Mouse (Mus musculus) cerebral cortex, adult 2 months (tissue): ENCODE measurements around the gene Nxpe4.

Experiments used
- WGBS: fragments of 180-500 bp; shearing (Covaris S2); methylation state at CpG from one replicate; pipeline ENCODE4 v1.1.7; 2018; 5-methylcytosine and 5-hydroxymethylcytosine counted together

Nxpe4 gene

DNA sequence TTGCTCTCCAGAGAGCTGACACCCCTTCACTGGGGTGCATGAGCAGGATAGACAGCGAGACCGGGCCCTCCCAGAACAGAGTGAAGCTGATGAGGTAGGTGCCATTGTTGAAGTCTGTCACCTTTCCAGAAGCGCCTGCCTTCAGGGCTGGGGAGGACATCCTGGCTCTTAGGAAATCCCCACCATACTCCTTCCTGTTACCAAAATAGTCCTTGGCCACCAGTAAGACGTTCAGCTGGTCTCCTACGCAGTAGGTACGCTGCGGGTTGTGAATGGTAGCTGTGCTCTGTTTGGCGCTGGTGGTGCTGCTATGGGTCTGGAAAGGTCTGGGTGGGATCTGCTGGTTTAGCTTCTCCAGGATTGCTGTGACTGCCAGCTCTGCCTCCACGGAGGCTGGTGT is 164.5 kb downstream of the Nxpe4 start:
- WGBS = 80% methylated on average over 9 of the region's 9 CpGs

DNA sequence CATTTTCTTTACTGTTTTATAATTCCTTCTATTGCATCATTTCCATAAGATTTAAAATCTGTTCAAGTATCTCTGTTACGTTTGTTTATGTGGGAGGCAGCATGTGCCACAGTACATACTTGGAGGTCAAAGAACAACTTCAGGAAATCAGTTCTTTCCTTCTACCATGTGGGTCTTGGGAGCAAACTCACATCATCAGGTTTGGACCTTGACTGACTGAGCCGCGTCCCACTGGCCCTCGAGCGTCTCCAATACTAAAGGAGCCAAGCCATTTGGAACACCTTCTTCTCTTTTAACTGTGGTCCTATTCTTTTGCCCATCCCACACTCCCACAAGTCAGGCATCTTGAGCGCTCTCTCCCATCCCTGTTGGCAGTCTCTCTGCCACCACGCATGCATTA is 167.8 kb downstream of the Nxpe4 start:
- WGBS = 88% methylated on average over 7 of the region's 7 CpGs

DNA sequence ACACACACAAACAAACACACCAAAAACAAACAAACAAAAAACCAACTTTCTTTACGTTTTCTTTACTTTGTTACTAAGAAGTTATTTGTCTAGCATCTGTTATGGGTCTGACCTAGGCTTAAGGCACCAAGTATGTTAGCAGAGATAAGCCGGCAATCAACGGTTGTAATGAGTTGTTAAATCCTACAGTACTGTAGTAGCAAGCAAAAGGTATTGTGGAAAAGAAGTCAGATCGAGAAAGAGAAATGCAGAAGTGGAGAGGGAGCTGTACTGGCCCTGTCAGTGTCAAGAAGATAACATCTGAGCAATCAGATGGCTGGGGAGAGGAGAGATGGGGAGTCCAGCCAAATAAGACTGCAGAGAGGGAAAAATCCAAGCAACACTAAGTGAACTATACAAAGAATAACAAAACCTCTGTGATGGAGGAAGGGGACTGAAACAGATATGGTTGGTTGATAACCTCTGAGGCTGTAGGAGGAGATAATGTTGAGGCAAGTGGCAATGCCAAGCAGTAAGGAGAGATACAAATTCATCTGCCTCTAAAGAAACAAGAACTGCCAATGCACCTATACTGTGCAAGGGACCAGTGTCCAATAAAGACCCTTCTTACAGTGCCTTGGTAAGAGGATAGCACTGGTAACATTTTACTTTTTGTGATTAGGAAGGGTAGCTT is 177.1 kb downstream of the Nxpe4 start:
- WGBS = 78% methylated on average over 4 of the region's 4 CpGs

DNA sequence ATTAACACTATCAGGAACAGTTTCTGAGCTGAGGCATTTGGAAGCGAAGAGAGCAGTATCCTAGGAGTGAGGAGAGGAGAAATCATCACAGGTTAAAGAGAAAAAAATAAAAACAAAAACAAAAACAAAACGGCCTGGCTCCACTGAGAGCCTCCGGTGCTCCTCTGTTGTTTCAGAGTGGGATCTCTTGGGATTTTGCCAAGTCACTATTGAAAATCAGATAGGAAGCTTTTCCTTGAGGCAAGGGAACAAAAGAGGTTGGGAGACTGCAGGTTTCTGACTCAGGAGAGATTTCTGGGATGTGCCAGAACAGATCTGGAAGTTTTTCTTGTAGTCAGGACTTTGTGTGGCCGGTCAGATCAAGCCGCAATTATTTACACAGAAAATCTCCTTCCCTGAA is 177.7 kb downstream of the Nxpe4 start:
- WGBS = 55% methylated on average over 5 of the region's 5 CpGs

DNA sequence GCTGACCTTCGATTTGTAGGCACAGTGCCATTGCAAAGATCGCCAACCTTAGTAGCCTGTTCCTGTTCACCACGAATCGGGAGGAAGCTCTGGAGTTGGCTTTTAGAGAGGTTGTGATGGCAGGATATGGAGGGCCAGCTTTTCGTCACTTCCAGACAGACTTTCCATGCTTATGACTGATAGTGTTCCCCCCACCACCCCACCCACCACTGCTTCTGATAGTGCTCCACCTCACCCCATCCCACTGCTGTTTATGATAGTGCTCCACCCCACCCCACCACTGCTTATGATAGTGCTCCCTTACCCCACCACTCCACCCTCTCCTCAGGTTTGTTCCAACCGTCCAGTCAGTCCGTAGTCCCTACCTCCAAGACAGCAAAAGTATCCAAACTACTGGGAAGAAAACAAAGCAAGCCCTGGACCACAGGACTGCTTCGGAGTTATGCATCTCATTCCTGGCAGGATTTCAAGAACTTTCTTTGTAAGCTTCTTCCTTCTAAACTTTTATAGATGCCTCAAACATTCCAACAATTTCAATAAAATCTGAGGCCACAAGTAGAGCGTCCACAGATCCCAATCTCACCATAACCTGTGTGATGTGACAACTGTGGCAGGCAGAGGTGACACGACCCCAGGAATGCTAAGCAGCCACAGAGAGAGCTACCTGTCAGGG is 179.0 kb downstream of the Nxpe4 start:
- 79% methylated on average over 10 of the region's 10 CpGs for WGBS

DNA sequence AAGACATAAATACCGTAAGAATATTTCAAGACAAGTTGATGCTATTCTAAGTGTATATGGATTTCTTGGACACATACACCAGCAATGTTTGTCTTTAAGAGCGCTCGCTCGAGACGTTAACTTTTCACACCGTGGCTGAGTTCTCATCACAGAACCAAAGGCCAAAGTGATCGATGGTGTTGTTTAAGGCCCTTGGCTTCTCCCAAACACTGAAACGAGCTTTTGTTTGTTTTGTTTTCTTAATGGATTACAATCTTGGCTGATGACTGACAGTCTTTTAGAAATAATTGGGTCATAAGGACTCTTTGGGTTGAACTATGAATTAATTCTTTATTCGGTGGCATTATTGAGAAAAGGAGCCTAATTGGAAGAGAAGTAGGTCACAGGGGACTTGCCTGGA is 183.6 kb downstream of the Nxpe4 start:
- WGBS = 58% methylated on average over 9 of the region's 9 CpGs

DNA sequence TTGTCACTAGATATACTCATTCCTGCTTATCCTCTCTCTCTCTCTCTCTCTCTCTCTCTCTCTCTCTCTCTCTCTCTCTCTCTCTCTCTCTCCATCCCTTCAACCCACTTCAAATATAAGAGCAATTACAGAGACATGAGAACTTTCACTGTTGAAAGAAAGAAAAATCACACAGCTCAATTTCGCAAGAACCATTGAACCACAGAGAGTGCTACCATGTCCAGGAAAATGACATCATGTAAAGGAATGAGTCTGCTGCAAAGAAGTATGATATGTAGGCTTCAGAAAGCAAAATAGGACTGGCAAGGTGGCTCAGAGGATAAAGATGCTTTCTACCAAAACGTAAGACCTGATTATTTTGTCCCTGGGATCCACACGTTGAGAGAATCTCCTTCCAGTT is 184.0 kb downstream of the Nxpe4 start:
- 90% methylated on average over 3 of the region's 3 CpGs for WGBS

DNA sequence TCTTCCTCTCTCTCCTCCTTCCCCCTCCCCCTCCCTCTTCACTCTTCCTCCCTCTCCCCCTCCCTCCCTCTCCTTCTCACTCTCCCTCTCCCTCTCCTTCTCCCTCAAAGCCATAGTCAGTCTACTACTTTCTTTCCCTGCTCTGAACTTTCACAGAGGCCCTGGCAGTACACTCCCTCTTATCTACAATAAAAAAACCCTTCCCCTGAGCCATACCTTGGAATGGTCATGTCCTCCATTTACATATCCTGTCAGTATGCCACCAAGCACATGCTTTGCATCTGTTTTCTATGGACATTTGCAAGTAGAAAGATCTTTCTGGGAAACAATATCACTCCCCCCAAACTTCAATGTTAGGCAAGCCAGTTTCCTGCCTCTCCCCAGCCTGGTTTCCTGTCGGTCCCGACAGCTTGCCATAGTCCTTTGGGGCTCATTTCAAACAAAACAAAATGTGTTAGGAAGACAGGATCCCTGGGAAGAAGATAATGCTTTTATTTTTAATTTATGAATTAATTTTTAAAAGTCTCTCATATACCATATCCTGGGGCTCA is 191.4 kb downstream of the Nxpe4 start, which contains the start of gene Nxpe2:
Nxpe2 (minus strand) TSS at position 307 of the 551 bp plus-strand sequence.
- WGBS = 66% methylated on average over 2 of the region's 2 CpGs

DNA sequence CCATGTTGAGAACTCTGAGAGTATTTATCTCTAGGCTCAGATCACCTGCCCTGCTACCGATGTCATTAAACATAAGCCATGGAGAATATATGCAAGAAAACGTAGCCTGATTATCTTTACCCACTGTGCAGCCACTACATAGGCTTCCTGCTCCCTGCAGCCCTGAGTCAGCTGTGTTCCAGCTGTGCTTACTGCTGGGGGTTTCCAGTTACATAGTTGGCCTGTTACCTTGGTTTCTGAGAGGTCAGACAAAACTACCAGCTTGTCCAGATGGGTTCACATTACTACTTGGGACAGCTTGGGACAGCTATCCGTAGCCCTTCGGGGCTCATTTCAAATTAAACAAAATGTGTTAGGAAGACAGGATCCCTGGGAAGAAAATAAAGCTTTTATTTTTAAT is 192.3 kb downstream of the Nxpe4 start:
- WGBS = 81% methylated on average over 4 of the region's 4 CpGs

DNA sequence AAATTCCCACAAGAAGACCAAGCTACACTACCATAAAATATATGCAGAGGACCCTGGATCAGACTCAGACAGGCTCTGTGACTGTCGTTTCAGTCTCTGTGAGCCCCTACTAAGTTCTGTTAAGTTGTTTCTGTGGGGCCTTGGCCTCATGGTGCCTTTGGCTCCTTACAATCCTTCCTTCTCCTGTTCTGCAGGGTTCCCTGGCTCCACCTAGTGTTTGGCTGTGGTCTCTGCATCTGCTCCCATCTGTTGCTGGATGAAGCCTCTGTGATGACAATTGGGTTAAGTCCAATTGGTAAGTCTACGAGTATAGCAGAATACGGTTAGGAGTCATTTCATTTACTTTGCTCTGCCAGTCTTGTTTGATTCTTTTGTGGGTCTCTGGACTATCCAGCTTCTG is 193.0 kb downstream of the Nxpe4 start:
- WGBS = 37% methylated on average over 3 of the region's 3 CpGs

DNA sequence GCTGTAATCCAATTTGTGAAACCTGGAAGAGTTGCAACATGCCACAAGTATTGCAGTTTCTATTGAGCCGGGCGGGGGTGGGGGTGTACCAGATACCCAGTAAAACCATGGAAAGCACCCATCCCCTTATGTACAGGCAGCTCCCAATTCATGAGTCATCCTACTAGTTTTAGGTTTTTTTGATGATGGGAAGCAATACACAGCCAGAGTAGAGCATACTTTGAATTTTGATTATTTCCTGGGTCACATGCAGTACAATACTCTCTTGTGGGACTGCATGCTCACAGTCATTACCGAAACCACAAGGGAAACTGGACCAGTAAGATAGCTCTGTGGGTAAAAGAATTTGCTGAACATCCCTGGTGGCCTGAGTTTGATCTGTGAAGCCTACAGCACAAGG is 195.3 kb downstream of the Nxpe4 start:
- 86% methylated on average over 3 of the region's 3 CpGs for WGBS

DNA sequence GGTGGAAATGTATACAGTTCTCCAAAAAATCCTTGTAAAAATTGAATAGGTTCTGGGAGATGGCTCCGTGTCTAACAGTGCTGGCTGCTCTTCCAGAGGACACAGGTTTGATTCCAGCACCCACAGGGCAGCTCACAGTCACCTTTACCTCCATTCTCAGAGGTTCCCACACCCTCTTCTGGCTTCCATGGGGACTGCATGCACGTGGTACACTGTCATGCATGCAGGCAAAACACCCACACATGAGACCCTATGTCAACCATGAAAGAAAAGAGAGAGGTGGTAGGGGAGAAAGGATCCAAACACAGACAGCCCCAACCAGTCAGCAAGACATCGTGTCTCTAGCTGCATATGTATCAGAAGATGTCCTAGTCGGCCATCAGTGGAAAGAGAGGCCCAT is 199.0 kb downstream of the Nxpe4 start:
- 87% methylated on average over 4 of the region's 4 CpGs for WGBS

DNA sequence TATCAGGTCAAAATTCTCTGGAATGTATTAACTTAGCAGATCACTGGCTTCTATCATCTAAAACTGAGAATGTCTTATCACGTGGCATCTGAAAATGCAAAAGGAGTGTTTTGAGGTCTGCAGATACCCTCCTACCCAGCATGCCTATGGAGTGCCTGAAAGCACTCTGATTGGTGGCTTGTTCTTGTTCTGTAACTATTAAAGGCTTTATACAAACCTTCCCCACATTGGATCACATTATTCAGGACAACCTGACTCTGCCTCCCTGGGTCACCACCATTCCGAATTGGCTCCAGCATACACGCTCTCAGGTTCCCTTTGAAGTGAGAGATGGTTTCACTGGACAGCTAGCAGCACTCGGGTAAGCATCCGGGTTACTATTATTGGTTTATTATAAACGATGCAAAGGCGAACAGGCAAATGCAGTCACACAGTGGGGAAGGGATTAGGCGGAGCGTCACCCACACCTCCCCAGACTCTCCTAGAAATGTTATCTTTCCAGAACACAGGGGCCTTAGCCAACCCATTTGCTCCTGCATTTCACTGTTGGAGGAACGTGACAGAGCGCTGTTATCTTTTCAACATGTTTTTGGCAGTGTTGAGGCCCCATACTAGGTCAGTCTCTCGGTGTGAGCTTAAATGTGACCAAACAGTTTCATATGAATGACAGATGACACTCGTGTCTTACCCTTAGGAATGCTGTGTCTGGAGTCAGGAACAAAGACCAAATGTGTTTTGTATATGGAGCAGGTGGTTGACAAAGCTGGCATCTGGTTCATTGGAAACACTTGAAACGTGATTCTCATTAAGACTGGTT is 200.2 kb downstream of the Nxpe4 start:
- 77% methylated on average over 14 of the region's 14 CpGs for WGBS

DNA sequence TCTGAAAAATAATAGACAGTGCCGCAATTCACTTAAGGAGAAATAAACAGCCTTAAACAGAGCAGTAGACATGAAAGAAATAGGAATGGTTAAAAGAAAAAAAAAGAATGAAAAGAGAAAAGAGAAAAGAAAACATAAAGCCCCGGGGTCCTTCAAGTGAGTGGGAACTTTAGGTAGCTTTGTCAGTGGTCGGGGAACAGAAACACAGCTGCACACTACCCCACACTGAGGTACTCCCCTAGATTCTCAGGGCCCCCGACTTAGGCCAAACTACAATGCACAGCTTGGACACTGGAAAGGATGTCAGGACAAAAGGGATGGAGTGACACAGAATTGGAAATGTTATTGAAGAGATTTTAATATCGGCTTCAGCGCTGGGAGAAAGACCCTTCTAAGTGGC is 200.9 kb downstream of the Nxpe4 start:
- WGBS = 85% methylated on average over 6 of the region's 6 CpGs

DNA sequence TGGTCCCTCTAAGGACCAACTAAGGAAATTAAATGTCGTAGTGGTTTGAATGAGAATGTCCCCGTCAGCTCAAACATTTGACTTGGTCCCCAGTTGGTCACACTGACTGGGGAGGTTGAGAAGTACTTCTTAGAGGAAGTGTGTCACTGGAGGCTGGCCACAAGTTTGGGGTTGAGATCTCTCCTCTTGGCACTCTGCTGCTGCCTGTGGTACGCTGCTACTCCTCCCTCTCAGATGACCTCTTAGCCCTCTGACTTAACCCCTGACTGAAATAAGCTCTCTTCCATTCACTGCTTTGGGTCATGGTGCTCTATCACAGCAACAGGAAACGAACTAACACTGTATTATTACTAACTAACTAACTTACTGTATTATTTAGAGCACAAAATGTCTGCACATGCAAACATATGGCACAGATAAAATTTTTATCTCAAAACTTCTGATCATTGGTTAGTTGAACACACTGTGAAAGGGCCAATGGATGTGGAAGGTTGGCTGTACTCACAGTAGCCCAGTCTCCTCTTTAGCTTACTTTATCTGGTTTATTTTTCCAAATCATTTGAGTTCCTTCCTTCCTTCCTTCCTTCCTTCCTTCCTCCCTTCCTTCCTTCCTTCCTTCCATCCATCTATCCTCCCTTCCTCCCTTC is 211.5 kb downstream of the Nxpe4 start:
- WGBS = 85% methylated on average over 4 of the region's 4 CpGs

DNA sequence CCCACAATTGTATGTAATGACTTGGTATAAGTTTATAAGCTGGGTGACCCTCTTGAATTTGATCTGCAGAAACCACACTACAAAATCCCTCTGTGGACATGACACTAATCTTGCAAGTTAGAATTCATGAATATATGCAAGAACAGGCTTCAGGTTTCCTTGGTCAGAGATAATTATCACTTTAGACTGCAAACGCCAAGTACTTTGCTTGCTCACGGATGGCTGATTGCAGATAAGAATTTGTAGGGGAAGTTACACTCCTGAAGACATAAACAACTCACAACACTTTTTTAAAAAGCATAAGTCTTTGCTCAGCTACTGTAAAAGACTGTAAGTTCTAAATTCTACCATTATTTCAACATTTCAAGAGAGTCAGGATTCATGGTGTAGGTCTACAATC is 212.5 kb downstream of the Nxpe4 start:
- 66% methylated on average over 2 of the region's 2 CpGs for WGBS

DNA sequence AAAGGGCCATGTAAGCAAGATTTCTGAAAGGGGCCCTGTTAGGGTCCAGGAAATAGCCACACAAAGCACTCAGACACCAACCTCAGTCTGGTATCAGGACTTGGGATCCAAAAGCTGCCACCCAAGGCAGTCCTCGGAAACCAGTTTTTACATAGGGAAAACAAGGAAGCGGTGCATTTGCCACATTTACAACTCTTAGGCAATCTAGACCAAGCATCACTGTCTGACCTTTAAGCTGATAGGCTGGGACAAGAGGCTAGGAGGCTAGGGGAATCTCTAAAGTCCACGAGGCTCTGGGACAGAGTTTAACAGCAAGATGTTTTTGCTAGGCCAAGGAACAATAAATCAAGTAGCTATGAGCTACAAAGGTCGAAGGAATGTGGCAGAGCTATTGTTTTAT is 226.6 kb downstream of the Nxpe4 start:
- 89% methylated on average over 4 of the region's 4 CpGs for WGBS

DNA sequence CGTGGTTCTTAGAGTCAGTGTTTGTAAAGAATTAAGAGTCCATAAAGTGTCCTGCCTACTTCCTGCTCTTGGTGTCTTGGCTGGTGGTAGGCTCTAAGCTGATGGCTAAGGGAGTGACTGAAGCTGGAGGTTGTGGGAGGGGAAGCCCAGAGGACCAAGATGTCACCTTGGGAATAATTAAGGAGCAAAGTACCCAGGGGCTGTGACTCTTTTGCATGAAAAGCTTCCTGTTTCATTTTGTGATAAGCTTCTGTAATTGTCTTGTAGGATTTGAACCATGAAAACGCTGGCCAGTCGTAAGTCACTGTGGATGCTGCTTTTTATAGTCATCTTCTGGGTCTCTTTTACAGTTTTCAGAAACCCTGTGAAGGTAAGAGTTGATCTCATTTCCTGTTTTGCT is 228.2 kb downstream of the Nxpe4 start:
- 79% methylated on average over 3 of the region's 3 CpGs for WGBS

DNA sequence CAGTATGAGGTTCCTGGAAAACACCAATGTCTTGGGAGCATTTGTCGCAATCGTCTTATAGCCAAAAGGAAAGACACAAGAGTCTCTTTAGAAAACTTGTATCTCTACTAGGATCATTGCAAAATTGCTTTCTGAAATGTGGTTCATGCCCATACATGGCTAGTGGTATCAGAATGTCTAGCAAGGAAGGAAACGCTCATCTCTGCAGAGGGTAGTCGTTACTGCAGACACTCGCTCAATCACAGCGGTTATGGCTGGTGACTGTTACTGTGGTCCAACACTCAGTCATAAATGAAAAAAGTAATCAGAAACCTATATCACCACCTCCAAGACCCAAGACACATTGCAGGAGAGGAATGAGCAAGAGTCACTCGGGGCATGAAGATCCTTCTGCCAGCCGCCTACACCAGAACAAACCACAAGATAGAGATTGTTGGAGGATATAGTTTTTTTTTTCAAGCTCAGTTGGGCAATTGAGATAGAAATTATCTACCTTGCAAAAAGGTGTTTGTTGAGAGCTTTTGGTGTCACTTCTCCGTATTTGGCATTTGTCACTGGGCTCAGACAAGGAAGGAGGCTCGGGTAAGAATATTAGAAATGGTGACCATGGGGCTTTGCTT is 241.9 kb downstream of the Nxpe4 start:
- 95% methylated on average over 10 of the region's 10 CpGs for WGBS

DNA sequence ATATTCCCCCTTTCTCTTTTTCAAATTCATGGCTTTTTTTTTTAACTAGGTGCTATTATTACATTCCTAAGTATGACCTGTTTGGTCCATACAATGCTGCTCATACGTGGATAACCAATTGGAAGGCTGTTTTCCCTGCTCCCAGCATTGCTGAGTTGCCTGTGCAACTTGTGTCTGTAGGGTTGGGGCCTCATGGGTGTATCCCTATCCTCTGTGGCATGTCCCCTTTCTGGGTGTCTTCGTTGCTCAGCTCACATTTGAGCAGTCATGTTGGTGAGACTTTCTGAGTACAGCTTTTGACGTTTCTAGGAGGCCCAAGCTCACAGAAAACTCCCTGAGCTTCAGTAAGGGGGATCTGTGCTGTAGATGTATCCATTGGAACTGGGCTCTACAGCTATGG is 242.9 kb downstream of the Nxpe4 start:
- 69% methylated on average over 3 of the region's 3 CpGs for WGBS

DNA sequence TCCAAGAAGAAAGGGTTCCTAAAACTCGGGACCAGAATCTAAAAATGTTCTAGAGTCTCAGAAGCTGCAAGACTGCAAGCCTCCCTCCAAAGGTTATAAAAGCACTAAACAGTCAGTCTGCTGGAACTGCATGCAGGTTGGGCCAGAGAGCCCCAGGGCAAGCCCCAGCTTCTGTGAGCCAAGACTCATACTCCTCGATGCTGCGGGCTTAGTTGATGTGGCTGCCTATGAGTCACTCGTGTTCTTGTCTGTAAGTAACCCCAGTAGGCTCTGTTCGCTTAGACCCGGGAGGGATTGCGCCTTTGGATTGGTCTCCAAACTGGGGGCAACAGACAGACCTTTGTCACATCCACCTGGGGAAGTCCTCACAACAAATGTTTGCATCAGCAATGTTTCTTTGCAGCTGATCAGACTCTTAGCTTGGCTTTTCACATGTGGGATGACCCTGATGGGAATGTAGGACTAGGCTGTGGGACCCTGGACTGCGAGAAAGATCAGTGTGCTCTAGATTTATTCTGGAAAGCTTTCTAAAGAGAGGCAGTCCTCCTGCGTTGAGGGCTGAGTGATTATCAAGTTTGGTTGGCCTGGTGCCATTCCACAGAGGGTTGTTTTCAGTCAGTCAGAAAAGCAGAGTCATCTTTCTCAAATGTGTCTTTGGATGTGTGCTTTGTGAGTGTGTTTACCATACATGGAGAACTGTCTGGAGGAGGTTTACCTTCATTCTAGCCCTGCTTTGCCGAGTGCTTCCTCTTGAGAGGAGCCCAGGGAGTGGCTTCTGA is 245.9 kb downstream of the Nxpe4 start:
- WGBS = 67% methylated on average over 10 of the region's 10 CpGs
